Mouse (Mus musculus): ENCODE results near the gene Palld.

GRCm38 (mm10) chr8:61902521-61902920 lies at the start of gene Palld:
- TF ChIP-seq TAL1 (conservative IDR thresholded peaks at IDR 0.05; ENCODE audit: low read depth, low read length): no peak
- TF ChIP-seq CTCF (IDR thresholded peaks at IDR 0.05; ENCODE audit: low read depth, low read length): no peak
- no peak for TF ChIP-seq GATA1 (IDR thresholded peaks at IDR 0.05; ENCODE audit: borderline replicate concordance, low read length)
- no peak for TF ChIP-seq GATA2 (IDR thresholded peaks at IDR 0.05; ENCODE audit: borderline replicate concordance, low read depth, low read length)
- no peak for TF ChIP-seq POLR2AphosphoS5 (IDR thresholded peaks at IDR 0.05; ENCODE audit: insufficient replicate concordance, low read depth, low read length)
